Mouse (Mus musculus): ENCODE results near the gene Sfxn2. TPM values are rescaled to one million over a fixed set of nuclear protein-coding genes. Genes with fewer than 3 reads are reported as not detected.

Sfxn2 gene
- total and polyA plus RNA-seq, 3 experiments: 20.3 to 36.6 (median 21.2) TPM

DNA sequence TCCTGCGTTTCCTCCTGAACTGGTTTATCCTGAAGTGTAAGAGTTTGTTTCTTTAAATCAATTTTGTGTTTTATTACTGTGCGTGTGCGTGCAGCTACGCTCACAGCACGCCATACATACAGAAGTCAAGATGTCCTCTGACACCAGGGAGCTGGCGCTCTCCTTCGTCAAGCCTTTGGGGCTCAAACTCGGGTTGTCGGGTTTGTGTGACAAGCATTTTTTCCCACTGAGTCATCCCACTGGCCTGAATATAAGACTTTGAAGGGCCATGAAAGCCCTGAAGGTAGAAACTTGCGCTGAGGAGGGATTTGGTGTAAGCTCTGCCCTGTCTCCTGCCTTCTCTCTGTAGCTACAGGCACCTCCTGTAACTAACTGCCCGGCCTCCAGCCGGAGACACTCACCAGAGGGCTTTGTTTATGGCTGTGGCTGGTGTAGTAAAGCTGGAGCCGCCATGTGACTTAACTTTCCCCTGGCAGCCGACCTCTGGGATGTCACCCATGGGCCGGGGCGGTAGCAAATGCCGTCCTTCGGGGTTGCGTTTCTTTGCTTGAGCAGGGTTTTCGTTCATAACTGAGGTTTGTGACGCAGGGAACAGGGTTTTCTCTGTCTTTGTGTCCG lies 69.1 kb downstream of the Sfxn2 start:
- no peak for DNase-seq (ENCODE audit: low read depth, low spot score)

GRCm38 (mm10) chr19:46643236-46643635 lies 70.1 kb downstream of the Sfxn2 start:
- Histone ChIP-seq H3K36me3 (ENCODE audit: control insufficient read depth in 1 of 2, insufficient read depth in 2 of 2, low read length in 2 of 2) (peaks cover 0 to 9% of the 10 kb centered on the region in 2 experiments; a peak in 2 of 4 replicates), H3K4me1 (ENCODE audit: control insufficient read depth in 1 of 2, insufficient read depth in 2 of 2, low read length in 2 of 2) (no peaks in the 10 kb centered on the region), H3K9me3 (replicated peaks; ENCODE audit: insufficient read depth, low read length) (no peaks in the 10 kb centered on the region)

More for the DNA sequence above, 69.1 kb downstream of the Sfxn2 start:
- H3K9ac ChIP-seq (ENCODE audit: control insufficient read depth, low read depth, low read length, poor library complexity, severe bottlenecking): no peak overlapping the region
- no peak overlapping the region for H3K4me3 ChIP-seq (ENCODE audit: control insufficient read depth in 1 of 2, insufficient read depth in 1 of 2, low read depth in 2 of 2, low read length in 2 of 2)
- H3K27ac ChIP-seq (ENCODE audit: control insufficient read depth, low read depth, low read length): no peak overlapping the region
- H3K36me3 ChIP-seq (ENCODE audit: control insufficient read depth in 1 of 2, insufficient read depth in 2 of 2, low read length in 2 of 2): peaks cover 0 to 7% of the 10 kb centered on the region in 2 experiments; a peak in 1 of 4 replicates
- no peaks in the 10 kb centered on the region for H3K79me2 ChIP-seq (ENCODE audit: control insufficient read depth, insufficient read depth, low read length, poor library complexity)
- no peaks in the 10 kb centered on the region for H3K9me3 ChIP-seq (replicated peaks; ENCODE audit: insufficient read depth, low read length)
- TF ChIP-seq ZMIZ1 (IDR thresholded peaks at IDR 0.05; ENCODE audit: low read depth, low read length) (no peak), MAZ (IDR thresholded peaks at IDR 0.05; ENCODE audit: low read depth, low read length) (no peak), HCFC1 (IDR thresholded peaks at IDR 0.05; ENCODE audit: low read depth, low read length) (no peak), POLR2AphosphoS2 (IDR thresholded peaks at IDR 0.05; ENCODE audit: low read length) (no peak), EP300 (IDR thresholded peaks at IDR 0.05; ENCODE audit: low read depth in 1 of 2, low read length in 2 of 2) (no peak), ZKSCAN1 (IDR thresholded peaks at IDR 0.05; ENCODE audit: low read depth, low read length) (no peak), E2F4 (IDR thresholded peaks at IDR 0.05; ENCODE audit: borderline replicate concordance, low read depth, low read length) (no peak), RAD21 (IDR thresholded peaks at IDR 0.05; ENCODE audit: low read depth, low read length) (no peak), MAX (IDR thresholded peaks at IDR 0.05; ENCODE audit: low read length) (no peak), MYC (IDR thresholded peaks at IDR 0.05; ENCODE audit: low read depth, low read length) (no peak), CTCF (IDR thresholded peaks at IDR 0.05 in 2 of 3, conservative IDR thresholded peaks at IDR 0.05 in 1 of 3; ENCODE audit: control insufficient read depth in 1 of 3, insufficient read depth in 1 of 3, low read depth in 2 of 3, low read length in 3 of 3, poor library complexity in 1 of 3, severe bottlenecking in 1 of 3) (no peak), MEF2A (IDR thresholded peaks at IDR 0.05; ENCODE audit: extremely low read depth, insufficient replicate concordance, low read depth, low read length, poor library complexity, severe bottlenecking) (no peak), USF2 (IDR thresholded peaks at IDR 0.05; ENCODE audit: borderline replicate concordance in 1 of 2, insufficient read depth in 1 of 2, low read depth in 1 of 2, low read length in 2 of 2) (no peak), GATA1 (IDR thresholded peaks at IDR 0.05; ENCODE audit: low read depth, low read length) (no peak), SIN3A (IDR thresholded peaks at IDR 0.05; ENCODE audit: low read length) (no peak)
- no peaks in the 10 kb centered on the region for H3K27me3 ChIP-seq (ENCODE audit: control insufficient read depth in 1 of 2, insufficient read depth in 2 of 2, low read length in 2 of 2)
- H3K4me1 ChIP-seq (ENCODE audit: control insufficient read depth in 1 of 2, insufficient read depth in 2 of 2, low read length in 2 of 2): no peaks in the 10 kb centered on the region

More at GRCm38 (mm10) chr19:46643236-46643635, 70.1 kb downstream of the Sfxn2 start:
- no peak for TF ChIP-seq SMC3 (IDR thresholded peaks at IDR 0.05; ENCODE audit: low read depth, low read length)
- no peak for TF ChIP-seq MEF2A (IDR thresholded peaks at IDR 0.05; ENCODE audit: extremely low read depth, insufficient replicate concordance, low read depth, low read length, poor library complexity, severe bottlenecking)
- no peak overlapping the region for H3K27ac ChIP-seq (ENCODE audit: control insufficient read depth, low read depth, low read length)
- H3K4me3 ChIP-seq (ENCODE audit: control insufficient read depth in 1 of 2, insufficient read depth in 1 of 2, low read depth in 2 of 2, low read length in 2 of 2): no peak overlapping the region
- H3K27me3 ChIP-seq (ENCODE audit: control insufficient read depth in 1 of 2, insufficient read depth in 2 of 2, low read length in 2 of 2): no peaks in the 10 kb centered on the region
- H3K79me2 ChIP-seq (ENCODE audit: control insufficient read depth, insufficient read depth, low read length, poor library complexity): no peaks in the 10 kb centered on the region
- DNase-seq (ENCODE audit: low read depth, low spot score): no peak
- H3K9ac ChIP-seq (ENCODE audit: control insufficient read depth, low read depth, low read length, poor library complexity, severe bottlenecking): no peak overlapping the region

Measured in MEL (cell line).